Mouse (Mus musculus) hindbrain, embryonic 15.5 days (tissue): ENCODE data around the gene Naa25. TPM values are rescaled to one million over a fixed set of nuclear protein-coding genes. Genes with fewer than 3 reads are reported as not detected.

Experiments used
- polyA plus RNA-seq: library from polyadenylated mRNA; unstranded; fragments of >200 nt; fragmentation: Nextera tagmentation; extraction: Ambion mirVana; gene quantifications from 2 replicates; pipeline ENCODE4 v1.2.1, GENCODE M21; 2015

Naa25 gene
- polyA plus RNA-seq, 1 experiment from 2014 or later = 53.6 TPM

Other genes starting within 250 kb of the Naa25 start
- 20.0 and 22.9 TPM in 2 replicates for gene Ptpn11, start 206.5 kb upstream of the Naa25 start, polyA plus RNA-seq
- gene Rpl6, start 193.5 kb upstream of the Naa25 start, polyA plus RNA-seq = 342 and 359 TPM in 2 replicates
- gene Hectd4, start 177.7 kb upstream of the Naa25 start, polyA plus RNA-seq = 19.0 and 20.6 TPM in 2 replicates
- 120 and 127 TPM in 2 replicates for gene Trafd1, start 12.3 kb upstream of the Naa25 start, polyA plus RNA-seq
- 2.0 and 2.6 TPM in 2 replicates for gene Tmem116, start 54.0 kb downstream of the Naa25 start, polyA plus RNA-seq
- gene Erp29, start 54.6 kb downstream of the Naa25 start, polyA plus RNA-seq = 187 and 189 TPM in 2 replicates
- gene Adam1b, start 105.5 kb downstream of the Naa25 start, polyA plus RNA-seq = 0.10 and 0.14 TPM in 2 replicates
- 3.8 and 3.9 TPM in 2 replicates for gene Adam1a, start 147.5 kb downstream of the Naa25 start, polyA plus RNA-seq
- gene Gm42878, start 147.5 kb downstream of the Naa25 start, polyA plus RNA-seq = not detected in 2 replicates
- 62.5 and 68.3 TPM in 2 replicates for gene Mapkapk5, start 148.0 kb downstream of the Naa25 start, polyA plus RNA-seq
- gene Aldh2, start 195.9 kb downstream of the Naa25 start, polyA plus RNA-seq = 127 and 137 TPM in 2 replicates
- gene Acad12, start 221.0 kb downstream of the Naa25 start, polyA plus RNA-seq = 1.3 and 1.6 TPM in 2 replicates